Mouse (Mus musculus): ENCODE data around the gene Hist2h2ac.
A peak's percentile ranks its signal among the peaks of the same experiment; 100 is the strongest.
"Not testable (repeated sequence)": the region's sequence is repeated elsewhere in the genome, so short reads cannot be mapped to it uniquely, and the experiment has no call there.

Hist2h2ac gene

DNA sequence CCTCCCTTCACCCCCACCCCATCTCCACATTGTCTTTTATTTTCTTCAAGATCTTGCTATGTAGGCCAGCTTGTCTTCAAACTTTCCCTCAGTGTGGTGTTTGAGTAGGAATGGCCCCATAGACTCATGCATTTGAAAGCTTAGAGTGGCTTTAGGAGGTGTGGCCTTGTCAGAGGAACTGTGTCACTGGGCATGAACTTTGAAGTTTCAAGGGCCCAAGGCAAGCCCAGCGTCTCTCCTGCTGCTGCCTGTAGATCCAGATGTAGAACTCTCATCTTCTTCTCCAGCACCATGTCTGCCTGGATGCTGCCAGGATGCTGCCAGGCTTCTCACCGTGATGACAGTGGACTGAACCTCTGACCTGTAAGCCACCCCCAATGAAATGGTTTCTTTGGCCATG, 8.1 kb upstream of the Hist2h2ac start:
- DNase-seq (ENCODE audit: low read depth), result no peak

GRCm38 (mm10) chr3:96226695-96227648, 6.3 kb upstream of the Hist2h2ac start:
- DNase-seq (ENCODE audit: low read depth), result no peak

- DNase-seq (ENCODE audit: low read depth), result no peak
Measured at GRCm38 (mm10) chr3:96225421-96225820, 4.7 kb upstream of the Hist2h2ac start.

DNA sequence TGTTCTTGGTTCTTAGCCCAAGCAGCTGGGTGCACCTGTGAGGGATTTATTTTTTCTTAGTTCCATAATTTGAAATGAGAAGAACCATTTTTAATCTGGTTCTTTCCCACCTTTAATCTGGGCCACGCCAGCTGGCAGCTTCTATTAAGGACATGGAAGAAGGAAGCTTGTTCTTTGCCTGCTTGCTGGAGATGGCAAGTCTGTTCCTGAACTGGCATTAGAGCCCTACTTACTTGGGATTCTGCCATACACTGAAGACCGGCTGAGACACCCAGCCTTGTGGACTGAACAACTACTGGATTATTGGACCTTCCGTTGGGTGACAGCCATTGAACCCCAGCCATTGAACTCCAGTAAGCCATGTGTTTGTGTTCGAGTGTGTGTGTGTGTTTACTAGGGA, 2.1 kb upstream of the Hist2h2ac start:
- DNase-seq (ENCODE audit: low read depth), result no peak

- DNase-seq (ENCODE audit: low read depth), result no peak
Measured at GRCm38 (mm10) chr3:96221640-96222038, 959 bp upstream of the Hist2h2ac start.

DNA sequence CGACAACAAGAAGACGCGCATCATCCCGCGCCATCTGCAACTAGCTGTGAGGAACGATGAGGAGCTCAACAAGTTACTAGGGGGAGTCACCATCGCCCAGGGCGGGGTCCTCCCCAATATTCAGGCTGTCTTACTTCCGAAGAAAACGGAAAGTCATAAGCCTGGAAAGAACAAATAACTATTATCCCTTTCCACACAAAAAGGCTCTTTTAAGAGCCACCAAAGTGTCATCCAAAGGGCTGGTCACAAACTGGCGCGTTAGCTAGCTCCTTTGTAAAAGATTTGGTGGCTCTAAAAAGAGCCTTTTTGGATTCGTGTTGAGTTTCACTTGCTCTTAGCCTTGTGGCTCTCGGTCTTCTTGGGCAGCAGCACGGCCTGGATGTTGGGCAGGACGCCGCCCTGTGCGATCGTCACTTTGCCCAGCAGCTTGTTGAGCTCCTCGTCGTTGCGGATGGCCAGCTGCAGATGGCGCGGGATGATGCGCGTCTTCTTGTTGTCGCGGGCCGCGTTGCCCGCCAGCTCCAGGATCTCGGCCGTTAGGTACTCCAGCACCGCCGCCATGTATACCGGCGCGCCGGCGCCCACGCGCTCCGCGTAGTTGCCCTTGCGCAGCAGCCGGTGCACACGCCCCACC, 432 bp downstream of the Hist2h2ac start:
- not testable (repeated sequence) for DNase-seq (ENCODE audit: low read depth)

GRCm38 (mm10) chr3:96219661-96220130, 984 bp downstream of the Hist2h2ac start, which contains the start of the genes Bola1 and Hist2h2ab:
Bola1 (minus strand) TSS chr3:96219709.
Hist2h2ab (plus strand) TSS chr3:96219865.
- DNase-seq (ENCODE audit: low read depth), result peak; percentile 57

GRCm38 (mm10) chr3:96219191-96219641, 1.5 kb downstream of the Hist2h2ac start:
- no peak for DNase-seq (ENCODE audit: low read depth)

- DNase-seq (ENCODE audit: low read depth), result no peak
Measured at GRCm38 (mm10) chr3:96209242-96209641, 11.4 kb downstream of the Hist2h2ac start.

GRCm38 (mm10) chr3:96207819-96208218, 12.9 kb downstream of the Hist2h2ac start:
- DNase-seq (ENCODE audit: low read depth), result no peak

DNA sequence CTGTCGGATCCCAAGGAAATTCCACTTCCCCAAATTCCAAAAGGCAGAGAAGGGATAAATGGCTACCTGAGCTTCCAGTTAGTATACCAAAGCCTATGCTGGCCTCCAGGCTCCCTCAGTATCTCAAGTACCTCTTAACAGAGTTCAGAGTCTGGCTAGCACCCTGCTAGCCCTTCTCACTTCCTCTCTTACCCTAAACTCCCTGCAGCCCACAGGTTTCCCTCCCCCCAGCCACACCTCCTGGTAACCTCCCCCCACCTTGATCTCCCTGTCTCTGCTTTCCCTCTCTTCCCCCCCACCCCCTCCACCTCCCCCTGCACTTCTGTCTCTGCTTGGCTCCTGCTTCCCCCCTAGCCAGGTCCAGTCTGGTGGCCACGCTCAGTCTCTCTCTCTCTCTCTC, 20.9 kb downstream of the Hist2h2ac start:
- DNase-seq (ENCODE audit: low read depth), result no peak

DNA sequence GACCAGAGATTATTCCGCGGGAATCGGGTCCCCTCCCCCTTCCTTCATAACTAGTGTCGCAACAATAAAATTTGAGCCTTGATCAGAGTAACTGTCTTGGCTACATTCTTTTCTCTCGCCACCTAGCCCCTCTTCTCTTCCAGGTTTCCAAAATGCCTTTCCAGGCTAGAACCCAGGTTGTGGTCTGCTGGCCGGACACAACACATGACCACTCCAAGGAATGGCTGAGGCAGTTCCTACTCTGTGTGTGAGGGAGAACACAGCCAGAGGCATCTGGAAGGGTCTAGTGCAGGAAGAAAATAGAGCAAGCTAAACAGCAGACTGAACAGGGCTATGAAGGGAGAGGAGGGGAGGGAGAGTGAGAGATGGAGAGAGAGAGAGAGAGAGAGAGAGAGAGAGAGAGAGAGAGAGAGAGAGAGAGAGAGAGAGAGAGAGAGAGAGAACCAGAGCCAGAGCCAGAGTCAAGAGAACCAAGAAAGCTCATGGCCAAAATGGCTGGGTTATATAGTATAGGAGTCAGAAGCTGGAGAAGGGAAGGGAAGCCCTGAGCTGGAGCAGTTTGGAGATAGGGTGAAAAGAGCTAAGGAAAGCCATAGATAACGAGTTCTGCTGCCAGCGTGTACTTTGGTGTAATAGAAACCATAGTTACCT, 22.0 kb downstream of the Hist2h2ac start:
- not testable (repeated sequence) for DNase-seq (ENCODE audit: low read depth)

DNA sequence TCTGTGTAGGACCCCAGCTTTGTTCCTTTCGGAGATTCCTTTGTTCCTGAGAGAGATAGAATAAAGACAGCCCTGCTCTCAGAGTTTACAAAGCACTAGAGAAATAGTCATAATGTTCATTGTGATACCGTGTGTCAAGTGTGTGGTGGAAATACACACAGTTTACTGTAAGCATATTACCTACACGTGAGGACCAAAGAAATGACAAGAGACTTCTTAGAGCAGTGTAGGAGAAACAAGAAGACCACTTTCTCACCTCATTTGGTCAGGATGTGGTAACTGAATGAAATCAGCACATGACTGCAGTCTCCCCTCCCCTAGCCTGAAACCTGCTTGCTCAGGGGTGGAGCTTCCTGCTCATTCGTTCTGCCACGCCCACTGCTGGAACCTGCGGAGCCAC, 22.5 kb downstream of the Hist2h2ac start:
- DNase-seq (ENCODE audit: low read depth), result no peak

DNA sequence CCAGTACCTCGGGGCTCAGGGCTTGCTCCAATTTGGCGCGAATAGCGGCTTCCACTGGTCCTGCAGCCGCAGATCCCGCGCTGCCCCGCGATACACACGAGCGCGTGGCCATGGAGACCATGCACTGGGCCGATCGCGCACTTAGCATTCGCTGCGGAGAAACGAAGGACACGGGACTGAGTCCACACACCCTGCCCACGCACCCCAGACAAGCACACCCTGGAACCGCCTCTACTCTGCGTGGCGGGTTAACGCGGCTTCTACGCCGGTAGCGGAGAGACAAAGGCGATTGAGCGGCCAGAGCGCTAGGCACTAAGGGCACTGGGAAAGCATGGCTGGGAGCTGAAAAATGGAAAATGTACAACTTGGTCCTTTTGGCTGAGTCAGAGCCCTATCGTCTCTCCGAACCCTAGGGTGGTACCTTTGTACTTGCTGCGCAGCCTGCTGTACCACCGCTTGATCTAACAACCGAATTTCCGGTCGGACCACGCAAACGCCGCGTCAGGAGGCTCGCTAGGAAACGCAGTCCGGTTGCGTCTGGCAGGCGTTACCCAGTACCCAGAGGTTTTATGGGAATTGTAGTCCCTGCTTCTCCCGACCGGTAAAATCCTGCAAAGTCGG, 23.4 kb downstream of the Hist2h2ac start:
- peak; percentile 67 for DNase-seq (ENCODE audit: low read depth)

DNA sequence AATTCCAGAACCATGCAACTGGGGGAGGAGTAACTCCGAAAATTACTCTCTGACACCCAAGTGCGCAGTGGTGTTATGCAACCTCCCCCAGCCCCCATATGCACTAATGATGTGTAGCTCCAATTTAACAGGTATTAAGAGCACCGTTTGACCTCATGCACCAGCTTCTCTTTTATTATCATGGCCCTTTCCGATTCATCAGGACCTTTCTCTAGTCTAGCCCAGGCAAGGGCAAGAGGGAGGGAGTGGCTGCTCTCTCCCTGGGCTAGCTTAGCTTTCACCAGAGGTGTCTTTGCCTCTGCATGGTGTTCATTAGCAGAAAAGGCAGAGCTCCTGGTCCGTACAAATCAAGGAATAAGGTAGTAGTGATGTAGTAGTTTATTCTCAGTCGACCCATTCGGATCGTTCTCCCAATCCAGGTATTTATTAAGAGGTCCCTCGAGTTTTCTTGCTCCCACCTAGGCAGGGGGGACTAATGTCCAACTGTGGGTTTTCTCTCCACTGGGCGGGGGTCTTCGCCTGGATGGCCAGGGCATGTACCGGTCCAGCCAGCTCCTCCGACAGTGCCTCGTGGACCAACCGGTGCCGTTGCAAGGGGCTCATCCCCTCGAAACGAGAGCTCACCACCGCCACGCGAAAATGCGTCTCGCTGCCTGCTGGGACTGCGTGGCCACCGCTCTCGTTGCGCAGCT, 24.1 kb downstream of the Hist2h2ac start:
- no peak for DNase-seq (ENCODE audit: low read depth)

DNA sequence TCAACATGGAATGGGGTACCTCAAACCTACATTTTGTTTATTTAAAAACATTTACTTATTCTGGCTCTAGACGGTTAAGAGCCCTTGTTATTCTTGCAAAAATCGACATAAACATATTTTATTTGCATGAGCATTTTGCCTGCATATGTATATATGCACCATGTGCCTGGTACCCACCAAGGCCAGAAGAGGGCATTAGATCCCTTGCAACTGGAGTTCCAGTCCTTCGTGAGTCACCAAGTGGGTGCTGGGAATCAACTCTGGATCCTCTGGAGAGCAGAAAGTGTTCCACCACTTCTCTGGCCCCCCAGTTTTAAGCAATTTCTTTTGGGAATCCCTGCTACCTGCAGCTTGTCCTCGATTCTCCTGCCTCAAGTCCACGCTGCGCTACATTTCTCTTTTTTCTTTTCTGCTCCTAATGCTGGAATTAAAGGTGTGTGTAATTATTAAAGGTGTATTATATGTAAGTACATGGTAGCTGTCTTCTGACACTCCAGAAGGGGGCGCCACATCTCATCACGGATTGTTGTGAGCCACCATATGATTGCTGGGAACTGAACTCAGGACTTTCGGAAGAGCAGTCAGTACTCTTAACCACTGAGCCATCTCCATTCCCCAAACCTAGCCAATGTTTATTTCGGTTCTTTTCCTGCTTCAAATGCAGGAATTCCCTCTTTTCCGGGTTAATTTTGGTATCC, 24.9 kb downstream of the Hist2h2ac start:
- no peak for DNase-seq (ENCODE audit: low read depth)

DNA sequence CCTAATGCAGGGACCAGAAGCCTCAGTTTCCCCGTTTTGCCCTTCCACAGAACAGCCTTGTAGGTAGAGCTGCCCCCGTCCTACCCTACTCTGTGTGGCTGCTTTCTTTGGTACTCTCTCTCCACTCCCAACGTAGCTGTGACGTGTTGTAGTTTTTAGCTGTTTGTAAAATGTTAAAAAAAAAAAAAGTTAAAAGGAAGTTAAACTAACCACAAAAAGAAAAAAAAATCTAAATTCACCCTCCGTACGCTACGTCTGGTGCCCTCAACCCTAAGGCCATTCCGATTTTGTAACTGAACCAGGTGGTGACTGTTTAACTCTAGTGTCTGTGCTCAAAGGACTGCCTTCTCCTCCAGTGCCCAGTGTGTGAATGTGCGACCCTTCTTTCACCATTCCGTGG, 25.7 kb downstream of the Hist2h2ac start:
- no peak for DNase-seq (ENCODE audit: low read depth)

DNA sequence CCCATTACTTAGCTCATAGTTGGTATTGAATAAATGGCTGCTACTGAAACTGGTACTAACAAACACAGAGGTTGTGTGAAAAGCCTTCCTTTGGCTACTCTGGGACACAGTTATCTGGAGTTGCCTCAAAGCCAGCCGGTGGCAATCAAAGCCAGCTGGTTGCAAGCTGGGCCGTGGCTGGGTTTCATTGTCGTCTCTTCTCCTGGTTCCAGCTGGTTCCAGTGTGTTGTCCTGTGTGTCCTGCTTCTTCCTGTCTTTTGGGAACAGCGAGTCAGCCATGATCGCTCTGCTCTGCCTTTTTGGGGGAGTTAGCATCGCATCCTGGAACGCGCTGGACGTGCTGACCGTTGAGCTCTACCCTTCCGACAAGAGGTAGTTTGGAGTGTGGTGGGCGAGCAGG, 27.7 kb downstream of the Hist2h2ac start:
- DNase-seq (ENCODE audit: low read depth), result no peak

DNA sequence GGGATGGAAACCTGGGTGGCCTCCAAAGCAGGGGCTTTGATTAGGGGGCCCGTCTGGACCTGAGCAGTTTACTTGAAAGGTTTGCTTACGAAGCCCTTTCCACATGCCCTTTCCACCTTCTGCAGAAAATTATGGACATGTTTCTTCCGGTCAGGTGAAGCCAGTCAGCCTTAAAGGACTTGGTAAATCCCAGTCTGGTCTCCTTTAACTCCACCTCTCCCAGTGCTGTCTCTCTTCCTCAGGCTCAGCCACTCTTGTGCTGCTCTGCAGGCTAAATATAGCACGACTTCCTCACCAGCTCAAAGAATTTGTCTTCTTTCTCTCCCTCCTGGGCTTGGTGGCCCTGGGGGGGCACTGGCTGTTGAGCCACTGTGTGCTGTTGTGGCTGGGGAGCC, 38.3 kb downstream of the Hist2h2ac start:
- no peak for DNase-seq (ENCODE audit: low read depth)

GRCm38 (mm10) chr3:96181510-96182381, 38.9 kb downstream of the Hist2h2ac start:
- no peak for DNase-seq (ENCODE audit: low read depth)
